Mouse (Mus musculus) forebrain, embryonic 15.5 days (tissue): ENCODE measurements around the gene Calhm4. TPM values are rescaled to one million over a fixed set of nuclear protein-coding genes. Genes with fewer than 3 reads are reported as not detected.
A peak's percentile ranks its signal among the peaks of the same experiment; 100 is the strongest.
"Not testable (repeated sequence)": the region's sequence is repeated elsewhere in the genome, so short reads cannot be mapped to it uniquely, and the experiment has no call there.

Source experiments
- ATAC-seq: fragments of 200-750 bp; cut with Nextera tagmentation; replicated peaks from 2 replicates; pipeline ENCODE4 v1.8.0; 2017; ENCODE audit warnings: mild to moderate bottlenecking, moderate TSS enrichment, moderate library complexity
- H3K27ac ChIP-seq: fragments of 300-500 bp; sonication (generic); replicated peaks from 2 replicates; pipeline ENCODE4 v1.5.1; 2015; ENCODE audit warnings: mild to moderate bottlenecking, inconsistent platforms
- H3K27me3 ChIP-seq: fragments of 300-500 bp; sonication (generic); 2 replicates; pipeline ENCODE4 v1.6.1; 2015; ENCODE audit warnings: inconsistent platforms
- H3K36me3 ChIP-seq: fragments of 300-500 bp; sonication (generic); 2 replicates; pipeline ENCODE4 v1.6.1; 2015; ENCODE audit warnings: mild to moderate bottlenecking, inconsistent platforms
- H3K4me1 ChIP-seq: fragments of 300-500 bp; sonication (generic); 2 replicates; pipeline ENCODE4 v1.6.1; 2015; ENCODE audit warnings: inconsistent platforms
- H3K4me2 ChIP-seq: fragments of 300-500 bp; sonication (generic); replicated peaks from 2 replicates; pipeline ENCODE4 v1.6.1; 2015; ENCODE audit warnings: mild to moderate bottlenecking, inconsistent platforms
- H3K4me3 ChIP-seq: fragments of 300-500 bp; sonication (generic); 2 replicates; pipeline ENCODE4 v1.5.1; 2015; ENCODE audit warnings: mild to moderate bottlenecking, inconsistent platforms
- H3K9ac ChIP-seq: fragments of 300-500 bp; sonication (generic); replicated peaks from 2 replicates; pipeline ENCODE4 v1.6.1; 2015; ENCODE audit warnings: mild to moderate bottlenecking, inconsistent platforms
- H3K9me3 ChIP-seq: fragments of 300-500 bp; sonication (generic); 2 replicates; pipeline ENCODE4 v1.6.1; 2016; ENCODE audit warnings: inconsistent platforms
- WGBS: fragments of 180-500 bp; shearing (Covaris S2); methylation state at CpG from one replicate; pipeline ENCODE4 v1.1.7; 2015; ENCODE audit warnings: mixed read lengths; 5-methylcytosine and 5-hydroxymethylcytosine counted together
- polyA plus RNA-seq: library from polyadenylated mRNA; unstranded; fragments of >200 nt; fragmentation: Nextera tagmentation; extraction: Ambion mirVana; gene quantifications from 2 replicates; pipeline ENCODE4 v1.2.1, GENCODE M21; 2015

Gene Calhm4
- polyA plus RNA-seq, 1 experiment from 2014 or later = not detected

GRCm38 (mm10) chr10:34037401-34037800 is 6.7 kb downstream of the Calhm4 start, which contains the start of gene Trappc3l:
Trappc3l (plus strand) TSS chr10:34037597.
- H3K4me1 ChIP-seq = peaks cover 15% of the 10 kb centered on the region
- H3K27ac ChIP-seq = 0 out of 2 replicates have a peak within 1 kb of the TSS, but pooled peaks have one; percentile 23
- 44% methylated on average over 3 of the region's 3 CpGs for WGBS
- H3K36me3 ChIP-seq = no peaks in the 10 kb centered on the region
- no peaks in the 10 kb centered on the region for H3K27me3 ChIP-seq
- H3K9ac ChIP-seq = no peak within 1 kb of the TSS
- no peaks in the 10 kb centered on the region for H3K9me3 ChIP-seq
- H3K4me2 ChIP-seq = no peak within 1 kb of the TSS
- no peak within 1 kb of the TSS for H3K4me3 ChIP-seq
- peak; percentile 57 for ATAC-seq

- Histone ChIP-seq H3K4me2 (no peak overlapping the region), H3K4me1 (peaks cover 15% of the 10 kb centered on the region), H3K9ac (no peak overlapping the region), H3K9me3 (no peaks in the 10 kb centered on the region), H3K4me3 (no peak overlapping the region), H3K27ac (no peak overlapping the region), H3K27me3 (no peaks in the 10 kb centered on the region), H3K36me3 (no peaks in the 10 kb centered on the region)
- ATAC-seq = peak; percentile 87
- 15% methylated on average over 5 of the region's 5 CpGs for WGBS
Measured at GRCm38 (mm10) chr10:34036587-34036986, 7.5 kb downstream of the Calhm4 start.

GRCm38 (mm10) chr10:34033630-34034305 is 10.3 kb downstream of the Calhm4 start:
- H3K27ac ChIP-seq = no peak overlapping the region
- peak overlapping the region; percentile 33; the same call in 1 of the 2 replicates for H3K9ac ChIP-seq
- no peaks in the 10 kb centered on the region for H3K9me3 ChIP-seq
- 0 out of 2 replicates have a peak overlapping the region, but pooled peaks have one; percentile 2 for H3K4me3 ChIP-seq
- no peaks in the 10 kb centered on the region for H3K36me3 ChIP-seq
- H3K27me3 ChIP-seq = no peaks in the 10 kb centered on the region
- peaks cover 15% of the 10 kb centered on the region for H3K4me1 ChIP-seq
- WGBS = 23% methylated on average over 22 of the region's 22 CpGs
- peak overlapping the region; percentile 43 for H3K4me2 ChIP-seq
- ATAC-seq = peak; percentile 88

GRCm38 (mm10) chr10:34030322-34030721 is 13.8 kb downstream of the Calhm4 start:
- H3K9ac ChIP-seq = no peak overlapping the region
- WGBS = 87% methylated on average over 5 of the region's 5 CpGs
- H3K4me3 ChIP-seq = no peak overlapping the region

GRCm38 (mm10) chr10:34019302-34020075 is 24.6 kb downstream of the Calhm4 start, which contains the start of gene Rwdd1:
Rwdd1 (minus strand) TSS chr10:34019624.
- peak within 1 kb of the TSS; percentile 91 for H3K27ac ChIP-seq
- WGBS = under 1% methylated on average over 82 of the region's 82 CpGs
- peak within 1 kb of the TSS; percentile 84 for H3K9ac ChIP-seq

More at GRCm38 (mm10) chr10:34030322-34030721, 13.8 kb downstream of the Calhm4 start:
- Histone ChIP-seq H3K9me3 (no peaks in the 10 kb centered on the region), H3K27ac (no peak overlapping the region), H3K27me3 (no peaks in the 10 kb centered on the region), H3K36me3 (no peaks in the 10 kb centered on the region), H3K4me1 (peaks cover 7% of the 10 kb centered on the region), H3K4me2 (no peak overlapping the region)
- no peak for ATAC-seq

GRCm38 (mm10) chr10:34018746-34019301 is 25.3 kb downstream of the Calhm4 start:
- Histone ChIP-seq H3K27me3 (no peaks in the 10 kb centered on the region), H3K36me3 (no peaks in the 10 kb centered on the region), H3K9ac (peak overlapping the region; percentile 84), H3K4me3 (peak overlapping the region; percentile 94), H3K4me1 (peaks cover 19% of the 10 kb centered on the region), H3K9me3 (no peaks in the 10 kb centered on the region), H3K4me2 (peak overlapping the region; percentile 70), H3K27ac (peak overlapping the region; percentile 91)
- WGBS = under 1% methylated on average over 21 of the region's 21 CpGs
- no peak; the same call in 1 of the 2 replicates for ATAC-seq

More at GRCm38 (mm10) chr10:34019302-34020075, 24.6 kb downstream of the Calhm4 start, which contains the start of gene Rwdd1:
- Histone ChIP-seq H3K9me3 (no peaks in the 10 kb centered on the region), H3K4me1 (peaks cover 19% of the 10 kb centered on the region), H3K36me3 (no peaks in the 10 kb centered on the region), H3K4me2 (peak within 1 kb of the TSS; percentile 70), H3K27me3 (no peaks in the 10 kb centered on the region), H3K4me3 (peak within 1 kb of the TSS; percentile 94)
- ATAC-seq = peak; percentile 100

- no peak overlapping the region for H3K27ac ChIP-seq
- WGBS = 94% methylated on average over 2 of the region's 2 CpGs
- H3K9ac ChIP-seq = no peak overlapping the region
- H3K9me3 ChIP-seq = no peaks in the 10 kb centered on the region
- peaks cover 10% of the 10 kb centered on the region for H3K4me1 ChIP-seq
- no peak overlapping the region for H3K4me3 ChIP-seq
- no peaks in the 10 kb centered on the region for H3K27me3 ChIP-seq
- peaks cover 13% of the 10 kb centered on the region; the same call in 1 of the 2 replicates for H3K36me3 ChIP-seq
- ATAC-seq = no peak
- no peak overlapping the region for H3K4me2 ChIP-seq
Measured at GRCm38 (mm10) chr10:34013241-34013640, 30.9 kb downstream of the Calhm4 start.

GRCm38 (mm10) chr10:34012581-34012980 is 31.5 kb downstream of the Calhm4 start:
- Histone ChIP-seq H3K27ac (no peak overlapping the region), H3K4me3 (no peak overlapping the region), H3K36me3 (peaks cover 19% of the 10 kb centered on the region; the same call in 1 of the 2 replicates), H3K4me2 (no peak overlapping the region), H3K27me3 (no peaks in the 10 kb centered on the region), H3K4me1 (peaks cover 4% of the 10 kb centered on the region; the same call in 1 of the 2 replicates), H3K9ac (no peak overlapping the region), H3K9me3 (no peaks in the 10 kb centered on the region)
- 95% methylated on average over 4 of the region's 4 CpGs for WGBS
- no peak for ATAC-seq

- H3K4me2 ChIP-seq = no peak overlapping the region
- H3K27ac ChIP-seq = no peak overlapping the region
- H3K27me3 ChIP-seq = no peaks in the 10 kb centered on the region
- no peak for ATAC-seq
- H3K4me1 ChIP-seq = no peaks in the 10 kb centered on the region
- no peak overlapping the region for H3K4me3 ChIP-seq
- H3K9ac ChIP-seq = no peak overlapping the region
- H3K9me3 ChIP-seq = no peaks in the 10 kb centered on the region
- H3K36me3 ChIP-seq = peaks cover 67% of the 10 kb centered on the region
Measured at GRCm38 (mm10) chr10:33998397-33998796, 45.7 kb downstream of the Calhm4 start.

- not testable (repeated sequence) for H3K4me2 ChIP-seq, H3K9ac ChIP-seq, H3K4me1 ChIP-seq, H3K27ac ChIP-seq, H3K27me3 ChIP-seq, ATAC-seq, H3K4me3 ChIP-seq, H3K9me3 ChIP-seq
- peaks cover 72% of the 10 kb centered on the region for H3K36me3 ChIP-seq
- 94% methylated on average over 6 of the region's 8 CpGs for WGBS
Measured at GRCm38 (mm10) chr10:33996686-33997085, 47.4 kb downstream of the Calhm4 start.
